Mouse (Mus musculus): ENCODE measurements around the gene Txnrd1. TPM values are rescaled to one million over a fixed set of nuclear protein-coding genes. Genes with fewer than 3 reads are reported as not detected.
A peak's percentile ranks its signal among the peaks of the same experiment; 100 is the strongest.

The Txnrd1 gene
- polyA plus RNA-seq, 2 experiments = 33.6 to 44.6 TPM

DNA sequence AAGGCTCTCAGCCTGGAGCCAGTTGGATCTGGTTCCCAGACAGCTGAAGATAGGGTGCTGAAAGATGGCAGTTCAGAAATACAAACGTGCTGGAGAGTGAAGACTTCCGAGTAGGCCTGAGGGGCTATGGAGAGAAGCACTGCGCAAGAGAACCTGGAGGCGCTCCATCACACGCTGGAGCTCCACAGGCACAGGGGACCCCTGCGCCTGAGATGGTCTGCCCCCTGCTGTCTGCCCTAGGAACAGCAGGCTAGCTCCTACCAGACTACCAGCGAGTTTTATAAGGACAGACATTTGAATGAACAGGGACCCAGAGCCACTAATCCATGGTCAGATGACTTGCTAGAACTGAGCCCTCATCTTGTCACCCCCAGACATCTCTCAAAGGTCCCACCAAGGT is 67.7 kb downstream of the Txnrd1 start:
- Histone ChIP-seq H3K9ac (replicated peaks) (no peak overlapping the region), H3K4me3 (ENCODE audit: insufficient read depth in 1 of 2, low read depth in 2 of 2, low read length in 2 of 2) (no peak overlapping the region), H3K4me1 (replicated peaks; ENCODE audit: control insufficient read depth in 2 of 2, insufficient read depth in 2 of 2, low read length in 1 of 2) (peaks cover 0 to 8% of the 10 kb centered on the region in 2 experiments; a peak in 2 of 4 replicates), H3K36me3 (replicated peaks; ENCODE audit: control insufficient read depth, insufficient read depth, low read depth) (peaks cover 13% of the 10 kb centered on the region), H3K27ac (no peak overlapping the region), H3K9me3 (ENCODE audit: control insufficient read depth, low read length) (no peaks in the 10 kb centered on the region), H3K4me2 (ENCODE audit: low read depth) (no peak overlapping the region), H3K27me3 (ENCODE audit: control insufficient read depth, insufficient read depth, low read length) (no peaks in the 10 kb centered on the region)
- TF ChIP-seq EP300 (IDR thresholded peaks at IDR 0.05; ENCODE audit: low read depth) (no peak), CTCF (IDR thresholded peaks at IDR 0.05; ENCODE audit: low read depth) (peak; percentile 98)
- ATAC-seq (ENCODE audit: insufficient read depth) = peak; percentile 43; the same call in 1 of the 2 replicates
- peak; percentile 45 to 53 (median 47) for DNase-seq (ENCODE audit: low read depth in 3 of 3, low spot score in 3 of 3)
- 6% methylated on average over 7 of the region's 7 CpGs for WGBS (ENCODE audit: insufficient replicate concordance)

GRCm38 (mm10) chr10:82908526-82908925 is 74.8 kb downstream of the Txnrd1 start:
- 74% methylated on average over 7 of the region's 7 CpGs for WGBS (ENCODE audit: insufficient replicate concordance)
- H3K9ac ChIP-seq (replicated peaks) = no peak overlapping the region
- H3K9me3 ChIP-seq (ENCODE audit: control insufficient read depth, low read length) = no peaks in the 10 kb centered on the region
- no peak for DNase-seq (ENCODE audit: low read depth in 3 of 3, low spot score in 3 of 3)
- ATAC-seq (ENCODE audit: insufficient read depth) = no peak
- H3K4me2 ChIP-seq (ENCODE audit: low read depth) = no peak overlapping the region
- H3K27me3 ChIP-seq (ENCODE audit: control insufficient read depth, insufficient read depth, low read length) = no peaks in the 10 kb centered on the region
- H3K4me3 ChIP-seq (ENCODE audit: insufficient read depth in 1 of 2, low read depth in 2 of 2, low read length in 2 of 2) = no peak overlapping the region
- peaks cover 0 to 8% of the 10 kb centered on the region in 2 experiments; a peak in 3 of 4 replicates for H3K4me1 ChIP-seq (replicated peaks; ENCODE audit: control insufficient read depth in 2 of 2, insufficient read depth in 2 of 2, low read length in 1 of 2)
- H3K36me3 ChIP-seq (replicated peaks; ENCODE audit: control insufficient read depth, insufficient read depth, low read depth) = no peaks in the 10 kb centered on the region
- H3K27ac ChIP-seq = no peak overlapping the region
- TF ChIP-seq EP300 (IDR thresholded peaks at IDR 0.05; ENCODE audit: low read depth) (no peak), CTCF (IDR thresholded peaks at IDR 0.05; ENCODE audit: low read depth) (no peak)

- no peak overlapping the region for H3K9ac ChIP-seq (replicated peaks)
- DNase-seq (ENCODE audit: low read depth in 3 of 3, low spot score in 3 of 3) (peak in 1 of 3 experiments; percentile 40), ATAC-seq (ENCODE audit: insufficient read depth) (no peak)
- no peak overlapping the region for H3K27ac ChIP-seq
- H3K4me3 ChIP-seq (ENCODE audit: insufficient read depth in 1 of 2, low read depth in 2 of 2, low read length in 2 of 2) = no peak overlapping the region
- no peaks in the 10 kb centered on the region for H3K36me3 ChIP-seq (replicated peaks; ENCODE audit: control insufficient read depth, insufficient read depth, low read depth)
- peaks cover 0 to 14% of the 10 kb centered on the region in 2 experiments; a peak in 3 of 4 replicates for H3K4me1 ChIP-seq (replicated peaks; ENCODE audit: control insufficient read depth in 2 of 2, insufficient read depth in 2 of 2, low read length in 1 of 2)
- no peaks in the 10 kb centered on the region for H3K9me3 ChIP-seq (ENCODE audit: control insufficient read depth, low read length)
- WGBS (ENCODE audit: insufficient replicate concordance) = 17% methylated on average over 9 of the region's 9 CpGs
- H3K4me2 ChIP-seq (ENCODE audit: low read depth) = no peak overlapping the region
- no peaks in the 10 kb centered on the region for H3K27me3 ChIP-seq (ENCODE audit: control insufficient read depth, insufficient read depth, low read length)
- no peak for TF ChIP-seq EP300 (IDR thresholded peaks at IDR 0.05; ENCODE audit: low read depth)
- TF ChIP-seq CTCF (IDR thresholded peaks at IDR 0.05; ENCODE audit: low read depth) = peak; percentile 89
These were observed 75.6 kb downstream of the Txnrd1 start for GRCm38 (mm10) chr10:82909382-82909781.

- WGBS (ENCODE audit: insufficient replicate concordance) = 40% methylated on average over 3 of the region's 3 CpGs
- no peak for DNase-seq (ENCODE audit: low read depth in 3 of 3, low spot score in 3 of 3)
- no peaks in the 10 kb centered on the region for H3K36me3 ChIP-seq (replicated peaks; ENCODE audit: control insufficient read depth, insufficient read depth, low read depth)
These were observed 76.4 kb downstream of the Txnrd1 start for GRCm38 (mm10) chr10:82910198-82910597.

GRCm38 (mm10) chr10:82913238-82913637 is 79.5 kb downstream of the Txnrd1 start:
- ATAC-seq (ENCODE audit: insufficient read depth) (peak; percentile 83), DNase-seq (ENCODE audit: low read depth in 3 of 3, low spot score in 3 of 3) (no peak)
- peaks cover 0 to 14% of the 10 kb centered on the region in 2 experiments; a peak in 3 of 4 replicates for H3K4me1 ChIP-seq (replicated peaks; ENCODE audit: control insufficient read depth in 2 of 2, insufficient read depth in 2 of 2, low read length in 1 of 2)
- no peak overlapping the region for H3K9ac ChIP-seq (replicated peaks)
- H3K27me3 ChIP-seq (ENCODE audit: control insufficient read depth, insufficient read depth, low read length) = no peaks in the 10 kb centered on the region
- peak; percentile 78 for TF ChIP-seq EP300 (IDR thresholded peaks at IDR 0.05; ENCODE audit: low read depth)
- no peak for TF ChIP-seq CTCF (IDR thresholded peaks at IDR 0.05; ENCODE audit: low read depth)
- no peaks in the 10 kb centered on the region for H3K9me3 ChIP-seq (ENCODE audit: control insufficient read depth, low read length)
- H3K4me2 ChIP-seq (ENCODE audit: low read depth) = no peak overlapping the region
- no peak overlapping the region for H3K4me3 ChIP-seq (ENCODE audit: insufficient read depth in 1 of 2, low read depth in 2 of 2, low read length in 2 of 2)
- WGBS (ENCODE audit: insufficient replicate concordance) = 18% methylated on average over 4 of the region's 4 CpGs
- no peaks in the 10 kb centered on the region for H3K36me3 ChIP-seq (replicated peaks; ENCODE audit: control insufficient read depth, insufficient read depth, low read depth)
- no peak overlapping the region for H3K27ac ChIP-seq

More at GRCm38 (mm10) chr10:82910198-82910597, 76.4 kb downstream of the Txnrd1 start:
- ATAC-seq (ENCODE audit: insufficient read depth) = no peak
- Histone ChIP-seq H3K4me2 (ENCODE audit: low read depth) (no peak overlapping the region), H3K4me1 (replicated peaks; ENCODE audit: control insufficient read depth in 2 of 2, insufficient read depth in 2 of 2, low read length in 1 of 2) (peaks cover 0 to 14% of the 10 kb centered on the region in 2 experiments; a peak in 3 of 4 replicates), H3K9me3 (ENCODE audit: control insufficient read depth, low read length) (no peaks in the 10 kb centered on the region), H3K27me3 (ENCODE audit: control insufficient read depth, insufficient read depth, low read length) (no peaks in the 10 kb centered on the region), H3K4me3 (ENCODE audit: insufficient read depth in 1 of 2, low read depth in 2 of 2, low read length in 2 of 2) (no peak overlapping the region), H3K9ac (replicated peaks) (no peak overlapping the region), H3K27ac (no peak overlapping the region)
- no peak for TF ChIP-seq EP300 (IDR thresholded peaks at IDR 0.05; ENCODE audit: low read depth)
- TF ChIP-seq CTCF (IDR thresholded peaks at IDR 0.05; ENCODE audit: low read depth) = peak; percentile 82

Data from liver, embryonic 14.5 days (tissue).